In genomic region chr4:33292409-33293370, GRCm38 (mm10) we compare ENCODE assay signal across 8 mouse cellular contexts. TPM values are rescaled to one million over a fixed set of nuclear protein-coding genes. Genes with fewer than 3 reads are reported as not detected.
DNase-seq lines count a peak whose midpoint lies in the region; ATAC-seq and TF ChIP-seq lines count a peak whose summit lies in the region.

No protein-coding gene starts in this region.

- no peaks in the 10 kb centered on the region for H3K9me3 ChIP-seq in MEL (replicated peaks; ENCODE audit: insufficient read depth, low read length)
- H3K9me3 ChIP-seq in forebrain, embryonic 15.5 days, result no peaks in the 10 kb centered on the region
- H3K9me3 ChIP-seq in hindbrain, embryonic 11.5 days (ENCODE audit: control insufficient read depth, low read length), result no peaks in the 10 kb centered on the region

- H3K4me3 ChIP-seq in MEL (ENCODE audit: control insufficient read depth in 1 of 2, insufficient read depth in 1 of 2, low read depth in 2 of 2, low read length in 2 of 2), result peak overlapping the region in 1 of 2 experiments; percentile 27; a peak in 1 of 4 replicates
- no peak overlapping the region for H3K4me3 ChIP-seq in forebrain, embryonic 15.5 days
- no peak overlapping the region for H3K4me3 ChIP-seq in hindbrain, embryonic 11.5 days (ENCODE audit: low read depth, low read length)

- peak; percentile 67 to 94 (median 71) for TF ChIP-seq CTCF in MEL (IDR thresholded peaks at IDR 0.05 in 2 of 3, conservative IDR thresholded peaks at IDR 0.05 in 1 of 3; ENCODE audit: control insufficient read depth in 1 of 3, insufficient read depth in 1 of 3, low read depth in 2 of 3, low read length in 3 of 3, poor library complexity in 1 of 3, severe bottlenecking in 1 of 3)

- H3K27me3 ChIP-seq in MEL (ENCODE audit: control insufficient read depth in 1 of 2, insufficient read depth in 2 of 2, low read length in 2 of 2), result no peaks in the 10 kb centered on the region
- H3K27me3 ChIP-seq in forebrain, embryonic 15.5 days, result no peaks in the 10 kb centered on the region
- H3K27me3 ChIP-seq in hindbrain, embryonic 11.5 days (ENCODE audit: control insufficient read depth, insufficient read depth, low read length), result no peaks in the 10 kb centered on the region

- no peak overlapping the region for H3K27ac ChIP-seq in MEL (ENCODE audit: control insufficient read depth, low read depth, low read length)
- no peak overlapping the region for H3K27ac ChIP-seq in forebrain, embryonic 15.5 days (replicated peaks)
- no peak overlapping the region for H3K27ac ChIP-seq in hindbrain, embryonic 11.5 days (ENCODE audit: low read depth, low read length)

- H3K36me3 ChIP-seq in MEL (ENCODE audit: control insufficient read depth in 1 of 2, insufficient read depth in 2 of 2, low read length in 2 of 2), result peaks cover 0 to 12% of the 10 kb centered on the region in 2 experiments; a peak in 2 of 4 replicates
- H3K36me3 ChIP-seq in forebrain, embryonic 15.5 days, result no peaks in the 10 kb centered on the region
- no peaks in the 10 kb centered on the region for H3K36me3 ChIP-seq in hindbrain, embryonic 11.5 days (ENCODE audit: control insufficient read depth, insufficient read depth, low read length)

- H3K4me1 ChIP-seq in MEL (ENCODE audit: control insufficient read depth in 1 of 2, insufficient read depth in 2 of 2, low read length in 2 of 2), result peaks cover 5 to 10% of the 10 kb centered on the region in 2 experiments; a peak in 3 of 4 replicates
- no peaks in the 10 kb centered on the region for H3K4me1 ChIP-seq in forebrain, embryonic 15.5 days
- no peaks in the 10 kb centered on the region for H3K4me1 ChIP-seq in hindbrain, embryonic 11.5 days (replicated peaks; ENCODE audit: control insufficient read depth, insufficient read depth, low read length)

- TF ChIP-seq POLR2A in MEL (IDR thresholded peaks at IDR 0.05; ENCODE audit: control insufficient read depth in 1 of 2, insufficient read depth in 1 of 2, low read depth in 1 of 2, low read length in 2 of 2, poor library complexity in 1 of 2), result no peak

- H3K4me2 ChIP-seq in forebrain, embryonic 15.5 days (replicated peaks), result no peak overlapping the region
- H3K4me2 ChIP-seq in hindbrain, embryonic 11.5 days (replicated peaks; ENCODE audit: low read depth, low read length), result no peak overlapping the region

- H3K9ac ChIP-seq in MEL (ENCODE audit: control insufficient read depth, low read depth, low read length, poor library complexity, severe bottlenecking), result 0 out of 2 replicates have a peak overlapping the region, but pooled peaks have one; percentile 32
- H3K9ac ChIP-seq in forebrain, embryonic 15.5 days (replicated peaks), result no peak overlapping the region
- H3K9ac ChIP-seq in hindbrain, embryonic 11.5 days (ENCODE audit: low read depth, low read length), result no peak overlapping the region

- DNase-seq in MEL (ENCODE audit: low read depth, low spot score), result peak; percentile 82
- peak; percentile 69 for DNase-seq in c-Kit-positive CD71-negative TER-119-negative erythroid progenitor cells, embryonic 14.5 days (ENCODE audit: low read depth)
- peak; percentile 86 for DNase-seq in hindbrain, embryonic 11.5 days (ENCODE audit: low spot score)
- DNase-seq in layer of hippocampus, postnatal 25 days (ENCODE audit: extremely low spot score in 1 of 2, low spot score in 1 of 2), result peak; percentile 67 to 88
- DNase-seq in lung, postnatal 4 days, result peak; percentile 54 to 81
- DNase-seq in right cerebral cortex, postnatal 14 days, result peak; percentile 77
- DNase-seq in urinary bladder, postnatal 36 days (ENCODE audit: low spot score in 2 of 2), result peak; percentile 59 to 70

- 0 out of 2 replicates have a peak, but pooled peaks have one; percentile 51 for ATAC-seq in forebrain, embryonic 15.5 days (replicated peaks)
- ATAC-seq in hindbrain, embryonic 11.5 days (ENCODE audit: low FRiP score), result no peak

- WGBS in forebrain, embryonic 15.5 days, result 24% methylated on average over 16 of the region's 16 CpGs
- 27% methylated on average over 16 of the region's 16 CpGs for whole genome bisulfite sequencing in hindbrain, embryonic 11.5 days

- H3K79me2 ChIP-seq in MEL (ENCODE audit: control insufficient read depth, insufficient read depth, low read length, poor library complexity), result no peaks in the 10 kb centered on the region

- TF ChIP-seq RAD21 in MEL (IDR thresholded peaks at IDR 0.05; ENCODE audit: low read depth, low read length), result peak; percentile 98

- TF ChIP-seq EP300 in MEL (IDR thresholded peaks at IDR 0.05; ENCODE audit: low read depth in 1 of 2, low read length in 2 of 2), result peak; percentile 48 to 78

TF ChIP-seq in MEL, 35 proteins besides CTCF, POLR2A, EP300 and RAD21:
- TF ChIP-seq JUND (IDR thresholded peaks at IDR 0.05; ENCODE audit: low read depth, low read length) (no peak), SIN3A (IDR thresholded peaks at IDR 0.05; ENCODE audit: low read length) (no peak), ELF1 (IDR thresholded peaks at IDR 0.05; ENCODE audit: low read depth, low read length) (no peak), GATA1 (IDR thresholded peaks at IDR 0.05; ENCODE audit: low read depth, low read length) (peak; percentile 61), CHD2 (IDR thresholded peaks at IDR 0.05; ENCODE audit: low read length) (no peak), POLR2AphosphoS5 (IDR thresholded peaks at IDR 0.05; ENCODE audit: borderline replicate concordance, low read depth, low read length) (no peak), USF1 (IDR thresholded peaks at IDR 0.05; ENCODE audit: low read depth, low read length) (no peak), GABPA (IDR thresholded peaks at IDR 0.05; ENCODE audit: low read depth, low read length) (no peak), TAL1 (IDR thresholded peaks at IDR 0.05; ENCODE audit: low read length) (no peak), TCF12 (IDR thresholded peaks at IDR 0.05; ENCODE audit: low read depth, low read length) (no peak), E2F4 (IDR thresholded peaks at IDR 0.05; ENCODE audit: borderline replicate concordance, low read depth, low read length) (no peak), KAT2A (conservative IDR thresholded peaks at IDR 0.05; ENCODE audit: low read depth, low read length) (no peak), ZNF384 (IDR thresholded peaks at IDR 0.05; ENCODE audit: low read depth, low read length) (no peak), NRF1 (IDR thresholded peaks at IDR 0.05; ENCODE audit: insufficient read depth, low read depth, low read length, poor library complexity, severe bottlenecking) (no peak), MAFK (IDR thresholded peaks at IDR 0.05; ENCODE audit: borderline replicate concordance, low read depth, low read length) (no peak), HCFC1 (IDR thresholded peaks at IDR 0.05; ENCODE audit: low read depth, low read length) (no peak), CHD1 (IDR thresholded peaks at IDR 0.05; ENCODE audit: low read depth, low read length) (no peak), POLR2AphosphoS2 (IDR thresholded peaks at IDR 0.05; ENCODE audit: low read length) (no peak), BHLHE40 (IDR thresholded peaks at IDR 0.05; ENCODE audit: borderline replicate concordance, low read depth, low read length) (no peak), MAX (IDR thresholded peaks at IDR 0.05; ENCODE audit: low read length) (no peak), UBTF (IDR thresholded peaks at IDR 0.05; ENCODE audit: borderline replicate concordance, insufficient read depth, low read depth, low read length) (no peak), ZC3H11A (IDR thresholded peaks at IDR 0.05; ENCODE audit: low read depth, low read length) (peak; percentile 88), TBP (IDR thresholded peaks at IDR 0.05; ENCODE audit: low read depth, low read length) (no peak), MYB (IDR thresholded peaks at IDR 0.05; ENCODE audit: low read depth, low read length) (peak; percentile 68), ZKSCAN1 (IDR thresholded peaks at IDR 0.05; ENCODE audit: low read depth, low read length) (no peak), ZMIZ1 (IDR thresholded peaks at IDR 0.05; ENCODE audit: low read depth, low read length) (no peak), SMC3 (IDR thresholded peaks at IDR 0.05; ENCODE audit: low read depth, low read length) (peak; percentile 88), RCOR1 (IDR thresholded peaks at IDR 0.05; ENCODE audit: low read depth, low read length) (peak; percentile 17; the same call in 1 of the 2 replicates), MEF2A (IDR thresholded peaks at IDR 0.05; ENCODE audit: extremely low read depth, insufficient replicate concordance, low read depth, low read length, poor library complexity, severe bottlenecking) (no peak), ETS1 (IDR thresholded peaks at IDR 0.05; ENCODE audit: low read depth, low read length) (no peak), USF2 (IDR thresholded peaks at IDR 0.05; ENCODE audit: borderline replicate concordance in 1 of 2, insufficient read depth in 1 of 2, low read depth in 1 of 2, low read length in 2 of 2) (no peak), MAZ (IDR thresholded peaks at IDR 0.05; ENCODE audit: low read depth, low read length) (no peak)

RNA-seq across cellular contexts. Expression of gene Pnrc1, which starts 2.7 kb away (rescaled TPM):
- total RNA-seq in MEL (2012; rRNA removed), result 7.6 and 11.8 TPM in 2 replicates
- polyA plus RNA-seq in MEL (2012; ENCODE audit: insufficient read depth in 1 of 2, insufficient read length in 2 of 2, low read depth in 1 of 2, low replicate concordance in 2 of 2, missing spikeins in 1 of 2), result 10 to 100 TPM in 1 of 2 experiments, not detected in 1; 14.4 TPM
- polyA plus RNA-seq in forebrain, embryonic 15.5 days (2015; fragmentation: Nextera tagmentation; extraction: Ambion mirVana), result 95.2 and 97.1 TPM in 2 replicates
- 84.3 and 89.4 TPM in 2 replicates for polyA plus RNA-seq in hindbrain, embryonic 11.5 days (2014; fragmentation: Nextera tagmentation; extraction: Ambion mirVana)
- 100 to 1,000 TPM; 129 to 137 TPM for total RNA-seq in layer of hippocampus, postnatal 25 days (2021)

RNA-seq across cellular contexts. Expression of gene Rngtt, which starts 17.4 kb away (rescaled TPM):
- total RNA-seq in MEL (2012; rRNA removed), result 13.7 and 15.0 TPM in 2 replicates
- 10 to 100 TPM in 1 of 2 experiments, not detected in 1; 18.7 TPM for polyA plus RNA-seq in MEL (2012; ENCODE audit: insufficient read depth in 1 of 2, insufficient read length in 2 of 2, low read depth in 1 of 2, low replicate concordance in 2 of 2, missing spikeins in 1 of 2)
- 31.9 TPM in 2 replicates for polyA plus RNA-seq in forebrain, embryonic 15.5 days (2015; fragmentation: Nextera tagmentation; extraction: Ambion mirVana)
- polyA plus RNA-seq in hindbrain, embryonic 11.5 days (2014; fragmentation: Nextera tagmentation; extraction: Ambion mirVana), result 37.7 and 39.3 TPM in 2 replicates
- 10 to 100 TPM; 25.3 to 27.2 TPM for total RNA-seq in layer of hippocampus, postnatal 25 days (2021)
